Mouse (Mus musculus) stomach, embryonic 14.5 days (tissue): ENCODE results near the gene Cdk17. TPM values are rescaled to one million over a fixed set of nuclear protein-coding genes. Genes with fewer than 3 reads are reported as not detected.

Source experiments
- ATAC-seq: fragments of 200-750 bp; cut with Nextera tagmentation; 2 replicates; pipeline ENCODE4 v1.8.0; 2017; ENCODE audit warnings: low read depth, moderate TSS enrichment; ENCODE audit not compliant: insufficient number of reproducible peaks, insufficient read depth, low FRiP score
- H3K27ac ChIP-seq: fragments of 300-500 bp; sonication (generic); 2 replicates; pipeline ENCODE4 v1.5.1; 2014; ENCODE audit warnings: mild to moderate bottlenecking, low read length, moderate library complexity, mixed read lengths
- H3K27me3 ChIP-seq: fragments of 300-500 bp; sonication (generic); 2 replicates; pipeline ENCODE4 v1.6.1; 2014; ENCODE audit warnings: low read length, control low read depth, mixed read lengths; ENCODE audit not compliant: control insufficient read depth, insufficient read depth
- H3K36me3 ChIP-seq: fragments of 300-500 bp; sonication (generic); 2 replicates; pipeline ENCODE4 v1.6.1; 2014; ENCODE audit warnings: mild to moderate bottlenecking, control low read depth, low read length, moderate library complexity, mixed read lengths; ENCODE audit not compliant: control insufficient read depth, insufficient read depth
- H3K4me1 ChIP-seq: fragments of 300-500 bp; sonication (generic); 2 replicates; pipeline ENCODE4 v1.6.1; 2014; ENCODE audit warnings: low read length, control low read depth, mixed read lengths; ENCODE audit not compliant: control insufficient read depth, insufficient read depth
- H3K4me2 ChIP-seq: fragments of 300-500 bp; sonication (generic); replicated peaks from 2 replicates; pipeline ENCODE4 v1.6.1; 2014; ENCODE audit warnings: low read depth, low read length, control low read depth
- H3K4me3 ChIP-seq: fragments of 300-500 bp; sonication (generic); 2 replicates; pipeline ENCODE4 v1.5.1; 2014; ENCODE audit warnings: low read depth, low read length, control low read depth
- H3K9ac ChIP-seq: fragments of 300-500 bp; sonication (generic); replicated peaks from 2 replicates; pipeline ENCODE4 v1.6.1; 2014; ENCODE audit warnings: low read depth, mild to moderate bottlenecking, control low read depth, low read length, moderate library complexity, mixed read lengths
- H3K9me3 ChIP-seq: fragments of 300-500 bp; sonication (generic); 2 replicates; pipeline ENCODE4 v1.6.1; 2016; ENCODE audit warnings: low read depth, low read length, control low read depth; ENCODE audit not compliant: control insufficient read depth
- WGBS: fragments of 180-500 bp; shearing (Covaris S2); extraction: QIAGEN DNeasy Blood & Tissue Kit; methylation state at CpG from one replicate; pipeline ENCODE4 v1.1.7; 2014; 5-methylcytosine and 5-hydroxymethylcytosine counted together
- polyA plus RNA-seq: library from polyadenylated mRNA; unstranded; fragments of >200 nt; fragmentation: Nextera tagmentation; extraction: Ambion mirVana; gene quantifications from 2 replicates; pipeline ENCODE4 v1.2.1, GENCODE M21; 2014

Cdk17 gene
- polyA plus RNA-seq, 1 experiment from 2014 or later: 23.0 TPM

- Histone ChIP-seq H3K4me1 (no peaks in the 10 kb centered on the region), H3K9me3 (no peaks in the 10 kb centered on the region), H3K27me3 (no peaks in the 10 kb centered on the region), H3K9ac (no peak overlapping the region), H3K27ac (no peak overlapping the region), H3K4me3 (no peak overlapping the region), H3K36me3 (no peaks in the 10 kb centered on the region), H3K4me2 (no peak overlapping the region)
- ATAC-seq: no peak
- WGBS: 93% methylated on average over 9 of the region's 9 CpGs
These were observed 28.7 kb upstream of the Cdk17 start for GRCm38 (mm10) chr10:93131865-93132566.

DNA sequence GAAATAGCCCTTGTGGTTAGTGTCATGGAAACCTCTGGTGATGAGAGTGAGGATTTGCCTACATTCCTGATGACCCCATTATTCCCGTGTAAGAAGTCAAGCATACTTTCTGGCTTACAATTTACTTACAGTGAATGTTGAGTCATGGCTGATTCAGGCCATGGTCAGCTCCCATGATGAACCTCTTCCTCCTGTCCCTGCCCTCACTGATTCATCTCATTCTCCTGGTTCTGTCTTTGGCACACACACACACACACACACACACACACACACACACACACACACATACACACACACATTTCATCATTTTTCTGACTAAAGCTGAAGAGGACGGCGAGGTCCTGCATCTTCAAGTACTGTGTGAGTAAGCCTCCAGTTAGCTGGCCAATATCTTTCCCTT lies 21.9 kb upstream of the Cdk17 start:
- Histone ChIP-seq H3K36me3 (no peaks in the 10 kb centered on the region), H3K4me3 (no peak overlapping the region), H3K4me2 (no peak overlapping the region), H3K27ac (no peak overlapping the region), H3K4me1 (no peaks in the 10 kb centered on the region), H3K9ac (no peak overlapping the region), H3K27me3 (no peaks in the 10 kb centered on the region), H3K9me3 (no peaks in the 10 kb centered on the region)
- 87% methylated on average over 3 of the region's 3 CpGs for WGBS
- ATAC-seq: no peak

DNA sequence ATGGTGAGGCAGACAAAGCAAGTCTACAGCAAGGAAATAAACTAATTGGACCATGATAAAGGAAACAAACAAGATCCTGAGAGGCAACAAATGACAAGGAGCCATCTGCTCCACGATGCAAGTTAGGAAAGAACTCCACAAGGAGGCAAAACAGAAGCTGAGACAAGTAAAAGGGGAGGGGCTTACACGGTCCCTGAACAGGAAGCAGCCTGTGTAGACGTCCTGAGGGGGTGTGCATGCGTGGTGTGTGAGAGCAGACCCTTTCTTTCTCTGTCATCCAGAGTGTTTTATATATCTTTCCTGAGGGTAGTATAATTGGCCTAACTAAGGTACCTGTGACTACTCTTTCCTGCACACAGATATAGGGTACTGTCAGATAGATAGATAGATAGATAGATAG lies 19.9 kb upstream of the Cdk17 start:
- no peak for ATAC-seq
- no peak overlapping the region for H3K9ac ChIP-seq
- H3K27me3 ChIP-seq: no peaks in the 10 kb centered on the region
- H3K4me3 ChIP-seq: no peak overlapping the region
- H3K9me3 ChIP-seq: no peaks in the 10 kb centered on the region
- no peaks in the 10 kb centered on the region for H3K4me1 ChIP-seq
- WGBS: 54% methylated on average over 4 of the region's 4 CpGs
- H3K36me3 ChIP-seq: no peaks in the 10 kb centered on the region
- no peak overlapping the region for H3K4me2 ChIP-seq
- no peak overlapping the region for H3K27ac ChIP-seq

DNA sequence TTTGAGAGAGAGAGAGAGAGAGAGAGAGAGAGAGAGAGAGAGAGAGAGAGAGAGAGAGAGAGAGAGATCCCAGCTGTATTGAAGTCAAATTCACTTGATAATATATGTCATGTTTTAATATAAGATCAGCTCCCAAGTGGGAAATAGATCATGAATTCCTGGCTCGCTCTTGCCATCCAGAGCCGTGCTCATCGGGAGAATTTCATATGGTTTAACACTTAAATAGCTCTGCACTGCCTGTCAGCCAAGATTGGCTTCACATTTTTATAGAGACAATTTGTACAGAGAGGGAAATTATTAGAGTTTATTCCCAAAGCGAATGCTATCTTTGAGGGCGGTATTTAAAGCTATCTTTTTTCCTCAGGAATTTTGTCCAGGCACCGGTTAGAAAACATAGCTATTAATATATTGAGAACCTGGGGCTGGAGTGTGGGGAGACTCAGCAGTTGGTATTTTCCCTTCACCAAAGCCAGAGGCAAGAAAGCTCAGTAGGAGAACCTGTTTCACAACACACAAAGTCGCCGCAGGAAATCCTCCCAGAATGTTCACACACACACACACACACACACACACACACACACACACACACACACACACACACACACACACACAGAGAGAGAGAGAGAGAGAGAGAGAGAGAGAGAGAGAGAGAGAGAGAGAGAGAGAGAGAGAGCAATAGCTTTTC lies 17.9 kb upstream of the Cdk17 start:
- Histone ChIP-seq H3K9me3 (no peaks in the 10 kb centered on the region), H3K4me2 (0 out of 2 replicates have a peak overlapping the region, but pooled peaks have one; percentile 22), H3K27ac (no peak overlapping the region), H3K4me1 (no peaks in the 10 kb centered on the region), H3K27me3 (no peaks in the 10 kb centered on the region), H3K9ac (no peak overlapping the region), H3K4me3 (no peak overlapping the region), H3K36me3 (no peaks in the 10 kb centered on the region)
- 39% methylated on average over 8 of the region's 8 CpGs for WGBS
- ATAC-seq: no peak

GRCm38 (mm10) chr10:93143285-93143985 lies 17.2 kb upstream of the Cdk17 start:
- Histone ChIP-seq H3K9me3 (no peaks in the 10 kb centered on the region), H3K4me2 (peak overlapping the region; percentile 22), H3K27me3 (no peaks in the 10 kb centered on the region), H3K27ac (peak overlapping the region; percentile 10; the same call in 1 of the 2 replicates), H3K36me3 (no peaks in the 10 kb centered on the region), H3K4me3 (no peak overlapping the region; the same call in 1 of the 2 replicates), H3K9ac (no peak overlapping the region), H3K4me1 (no peaks in the 10 kb centered on the region)
- peak; percentile 80; the same call in 1 of the 2 replicates for ATAC-seq
- 31% methylated on average over 18 of the region's 18 CpGs for whole genome bisulfite sequencing

DNA sequence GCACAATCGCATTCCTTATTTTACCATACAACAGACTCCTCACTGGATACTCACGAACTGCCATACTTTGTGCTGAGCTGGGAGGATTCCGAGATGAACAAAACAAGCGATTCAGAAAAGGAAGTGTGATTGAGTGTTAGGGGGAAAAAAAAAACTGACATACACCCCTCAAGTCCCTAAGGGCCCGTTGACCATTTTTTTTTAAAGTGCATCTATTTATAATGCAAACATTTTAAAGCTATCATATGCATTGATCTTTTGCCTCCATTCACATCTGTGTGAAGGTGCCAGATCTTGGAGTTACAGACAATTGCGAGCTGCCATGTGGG lies 16.7 kb upstream of the Cdk17 start:
- Histone ChIP-seq H3K9ac (no peak overlapping the region), H3K4me3 (no peak overlapping the region)

DNA sequence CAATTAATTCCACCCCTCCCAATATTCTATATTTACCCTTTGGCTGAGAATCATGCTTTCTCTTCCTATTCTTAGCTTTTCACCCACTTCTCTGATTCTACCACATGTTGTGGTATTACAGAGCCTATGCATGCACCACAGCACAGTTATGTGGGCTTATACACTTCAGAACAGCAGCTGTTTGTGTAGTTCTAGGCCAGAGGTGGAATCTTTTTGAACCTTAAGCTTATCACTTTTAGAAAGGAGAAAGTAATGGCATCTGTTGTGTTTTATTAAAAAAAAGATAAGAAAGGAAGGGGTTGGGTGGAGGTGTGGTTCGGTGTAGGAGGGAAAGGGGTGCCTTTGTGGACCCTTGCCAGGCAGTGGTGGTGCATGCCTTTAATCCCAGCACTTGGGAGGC lies 16.1 kb upstream of the Cdk17 start:
- Histone ChIP-seq H3K4me3 (no peak overlapping the region), H3K27ac (no peak overlapping the region), H3K9ac (no peak overlapping the region), H3K27me3 (no peaks in the 10 kb centered on the region), H3K4me1 (no peaks in the 10 kb centered on the region), H3K36me3 (no peaks in the 10 kb centered on the region), H3K9me3 (no peaks in the 10 kb centered on the region), H3K4me2 (no peak overlapping the region)
- 68% methylated on average over 1 of the region's 1 CpGs for WGBS
- ATAC-seq: no peak

More for the DNA sequence above, 16.7 kb upstream of the Cdk17 start:
- H3K27me3 ChIP-seq: no peaks in the 10 kb centered on the region
- no peaks in the 10 kb centered on the region for H3K9me3 ChIP-seq
- H3K27ac ChIP-seq: peak overlapping the region; percentile 10; the same call in 1 of the 2 replicates
- 74% methylated on average over 6 of the region's 6 CpGs for WGBS
- no peaks in the 10 kb centered on the region for H3K4me1 ChIP-seq
- no peaks in the 10 kb centered on the region for H3K36me3 ChIP-seq
- ATAC-seq: no peak
- no peak overlapping the region for H3K4me2 ChIP-seq

GRCm38 (mm10) chr10:93145088-93145487 lies 15.6 kb upstream of the Cdk17 start:
- no peak overlapping the region for H3K27ac ChIP-seq
- no peak overlapping the region for H3K4me2 ChIP-seq
- no peak for ATAC-seq
- H3K27me3 ChIP-seq: no peaks in the 10 kb centered on the region
- H3K36me3 ChIP-seq: no peaks in the 10 kb centered on the region
- H3K4me3 ChIP-seq: no peak overlapping the region
- H3K9ac ChIP-seq: no peak overlapping the region
- H3K4me1 ChIP-seq: no peaks in the 10 kb centered on the region
- WGBS: 77% methylated on average over 10 of the region's 10 CpGs
- H3K9me3 ChIP-seq: no peaks in the 10 kb centered on the region
